Mouse (Mus musculus): Measurements from ENCODE around the gene Cxcl13.

Gene Cxcl13

GRCm38 (mm10) chr5:95983797-95984486, 27.2 kb downstream of the Cxcl13 start:
- no peak for DNase-seq (ENCODE audit: low read depth, low spot score)

DNA sequence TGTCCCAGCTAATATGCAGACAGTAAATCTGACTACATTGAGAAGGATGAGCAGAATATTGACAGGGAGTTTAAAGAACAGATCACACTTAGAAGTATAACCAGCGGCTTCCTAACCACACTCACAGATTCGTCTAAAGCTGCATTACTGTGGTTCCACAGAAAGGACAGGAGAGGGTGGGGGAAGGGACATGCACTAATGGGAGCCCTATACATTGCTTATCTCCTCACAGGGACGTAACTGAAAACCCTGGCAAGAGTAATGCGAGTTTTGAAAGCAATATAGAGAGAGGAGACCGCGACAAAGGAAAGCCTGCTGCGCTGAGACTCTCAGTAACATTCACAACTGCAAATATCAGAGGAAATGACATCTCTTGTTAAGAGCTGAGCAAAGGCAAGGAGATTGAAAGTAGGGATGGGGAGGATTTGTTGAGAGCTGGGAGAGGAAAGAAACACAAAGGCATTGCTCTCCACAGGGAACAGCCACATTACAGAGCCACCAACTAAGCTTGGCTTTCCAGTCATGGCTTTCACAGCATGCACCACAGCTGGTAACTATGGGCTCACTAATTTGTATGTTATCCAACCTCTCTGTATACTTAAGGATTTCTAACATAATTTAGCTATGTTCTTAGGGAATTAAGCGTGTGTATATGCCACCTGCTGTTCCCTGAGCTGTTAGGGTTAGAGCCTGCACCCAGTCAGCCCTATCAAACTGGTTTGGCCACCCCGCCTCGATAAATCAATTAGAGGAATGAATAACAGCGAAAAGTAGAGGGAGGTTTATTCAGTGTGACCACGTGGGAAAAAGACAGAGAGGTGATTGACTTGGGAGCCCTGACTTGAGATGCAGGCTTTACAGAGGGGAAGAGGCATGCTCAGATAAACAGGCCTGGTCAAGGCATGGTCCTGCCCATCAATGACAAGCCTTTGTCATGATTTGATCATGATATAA, 34.9 kb downstream of the Cxcl13 start:
- peak; percentile 11 for DNase-seq (ENCODE audit: low read depth, low spot score)

- no peak for DNase-seq (ENCODE audit: low read depth, low spot score)
Measured at GRCm38 (mm10) chr5:95997276-95997675, 40.5 kb downstream of the Cxcl13 start.

- DNase-seq (ENCODE audit: low read depth, low spot score): no peak
Measured at GRCm38 (mm10) chr5:96003348-96003747, 46.6 kb downstream of the Cxcl13 start.

DNA sequence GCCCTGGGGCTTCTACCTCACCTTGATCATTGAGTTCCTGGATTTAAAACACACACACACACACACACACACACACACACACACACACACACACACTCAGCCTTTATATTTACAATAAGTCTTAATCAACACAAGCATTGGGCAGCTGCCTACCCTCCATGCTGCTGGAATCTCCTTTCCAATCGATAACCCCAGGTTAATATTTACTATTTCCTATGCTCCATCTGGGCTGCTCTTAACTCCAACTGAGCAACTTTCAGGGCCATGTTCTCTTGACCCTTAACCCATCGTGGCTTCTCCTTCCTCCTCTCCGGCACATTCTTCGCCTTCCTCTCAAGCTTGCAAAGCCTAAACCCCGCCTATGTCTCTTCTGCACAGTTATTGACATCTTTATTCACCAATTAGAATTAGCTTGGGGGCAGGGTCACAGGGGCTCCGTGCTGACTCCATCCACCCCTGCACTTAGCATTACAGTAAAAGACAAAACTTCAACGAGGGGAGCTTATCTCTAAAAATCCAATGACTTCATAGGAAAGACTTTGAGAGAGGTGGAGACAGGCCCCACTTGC, 51.6 kb downstream of the Cxcl13 start:
- DNase-seq (ENCODE audit: low read depth, low spot score): no peak

- DNase-seq (ENCODE audit: low read depth, low spot score): no peak
Measured at GRCm38 (mm10) chr5:96009076-96009475, 52.3 kb downstream of the Cxcl13 start.
